Mouse (Mus musculus) forebrain, postnatal 0 days (tissue): Measurements from ENCODE around the gene Gm10487. TPM values are rescaled to one million over a fixed set of nuclear protein-coding genes. Genes with fewer than 3 reads are reported as not detected.
"Not testable (repeated sequence)": the region's sequence is repeated elsewhere in the genome, so short reads cannot be mapped to it uniquely, and the experiment has no call there.

Experiments used
- ATAC-seq: fragments of 200-750 bp; cut with Nextera tagmentation; 2 replicates; pipeline ENCODE4 v1.8.0; 2017; ENCODE audit warnings: mild to moderate bottlenecking, moderate library complexity
- DNase-seq: peaks from one replicate; pipeline ENCODE4 v3.0.0-alpha.2; 2015
- H3K27ac ChIP-seq: fragments of 300-500 bp; sonication (generic); 2 replicates; pipeline ENCODE4 v1.5.1; 2014; ENCODE audit warnings: low read depth, mild to moderate bottlenecking, antibody characterized with exemption, low read length, moderate library complexity, mixed read lengths
- H3K27me3 ChIP-seq: fragments of 300-500 bp; sonication (generic); 2 replicates; pipeline ENCODE4 v1.6.1; 2014; ENCODE audit warnings: mild to moderate bottlenecking, low read length, mixed read lengths; ENCODE audit not compliant: insufficient read depth
- H3K36me3 ChIP-seq: fragments of 300-500 bp; sonication (generic); 2 replicates; pipeline ENCODE4 v1.6.1; 2014; ENCODE audit warnings: mild to moderate bottlenecking, moderate library complexity; ENCODE audit not compliant: insufficient read depth
- H3K4me1 ChIP-seq: fragments of 300-500 bp; sonication (generic); 2 replicates; pipeline ENCODE4 v1.6.1; 2014; ENCODE audit warnings: antibody characterized with exemption; ENCODE audit not compliant: insufficient read depth
- H3K4me2 ChIP-seq: fragments of 300-500 bp; sonication (generic); 2 replicates; pipeline ENCODE4 v1.6.1; 2014; ENCODE audit warnings: low read depth, mild to moderate bottlenecking, moderate library complexity
- H3K4me3 ChIP-seq: fragments of 300-500 bp; sonication (generic); 2 replicates; pipeline ENCODE4 v1.5.1; 2014; ENCODE audit warnings: low read depth, low read length, mixed read lengths
- H3K9ac ChIP-seq: fragments of 300-500 bp; sonication (generic); 2 replicates; pipeline ENCODE4 v1.6.1; 2014; ENCODE audit warnings: mild to moderate bottlenecking
- H3K9me3 ChIP-seq: fragments of 300-500 bp; sonication (generic); 2 replicates; pipeline ENCODE4 v1.6.1; 2016; ENCODE audit warnings: low read length
- WGBS: fragments of 180-500 bp; shearing (Covaris S2); extraction: QIAGEN DNeasy Blood & Tissue Kit; methylation state at CpG from one replicate; pipeline ENCODE4 v1.1.7; 2014; 5-methylcytosine and 5-hydroxymethylcytosine counted together
- polyA plus RNA-seq: library from polyadenylated mRNA; unstranded; fragments of >200 nt; fragmentation: Nextera tagmentation; extraction: Ambion mirVana; gene quantifications from 2 replicates; pipeline ENCODE4 v1.2.1, GENCODE M21; 2015
- total RNA-seq: library from RNA; depleted of rRNA; stranded (reverse); fragments of >200 nt; gene quantifications from 2 replicates; pipeline ENCODE4 v1.2.3, GENCODE M21; 2014; rRNA removed

Gene Gm10487
- not detected in 2 replicates for total RNA-seq
- not detected in 2 replicates for polyA plus RNA-seq

GRCm38 (mm10) chrX:30843369-30843768 is at the start of gene Gm10487:
TSS of gene Gm10487 (minus strand) at chrX:30843469.
- not testable (repeated sequence) for H3K36me3 ChIP-seq, DNase-seq, H3K4me3 ChIP-seq, H3K9me3 ChIP-seq, H3K27me3 ChIP-seq, ATAC-seq, H3K4me1 ChIP-seq, H3K27ac ChIP-seq, H3K4me2 ChIP-seq, H3K9ac ChIP-seq
- no CpG with 5 or more reads among the region's 6 CpGs for WGBS
